Mouse (Mus musculus): ENCODE measurements at regions not wholly inside any gene's neighbourhood (a gene's known extent, or its start where the extent isn't known, plus 50 kb on each side); places are given as distances from the start of the nearest gene placed in this dataset.

DNA sequence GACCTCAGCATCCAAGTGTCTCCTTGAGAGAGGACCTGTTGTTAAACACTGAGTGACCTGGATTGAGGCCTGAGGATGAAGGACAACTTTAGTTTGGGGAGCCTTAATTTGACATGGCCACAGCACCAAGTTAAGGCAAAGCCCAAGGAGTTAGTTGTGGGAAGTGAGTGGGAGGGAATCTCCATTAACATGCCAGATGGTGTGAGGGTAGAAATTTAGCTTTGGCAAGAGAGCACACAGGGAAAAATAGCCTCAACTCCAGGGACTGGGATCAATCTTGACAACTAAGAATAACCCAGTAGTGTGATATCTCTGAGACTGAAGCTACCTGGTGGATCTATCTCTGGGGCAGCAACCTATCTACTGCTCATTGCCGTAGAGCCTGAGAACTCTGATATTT lies 105.4 kb downstream of the Ahr start:
- Histone ChIP-seq H3K4me3 (ENCODE audit: insufficient read depth, low read length) (no peak overlapping the region), H3K27ac (ENCODE audit: insufficient read depth, low read length) (no peak overlapping the region), H3K4me1 (ENCODE audit: control insufficient read depth, insufficient read depth, low read length) (no peaks in the 10 kb centered on the region; the same call in 1 of the 2 replicates)
- no peak for TF ChIP-seq POLR2A (IDR thresholded peaks at IDR 0.05; ENCODE audit: extremely low read depth, insufficient read depth, low read length)
- no peak for TF ChIP-seq CTCF (IDR thresholded peaks at IDR 0.05; ENCODE audit: extremely low read depth, insufficient read depth, low read length)

DNA sequence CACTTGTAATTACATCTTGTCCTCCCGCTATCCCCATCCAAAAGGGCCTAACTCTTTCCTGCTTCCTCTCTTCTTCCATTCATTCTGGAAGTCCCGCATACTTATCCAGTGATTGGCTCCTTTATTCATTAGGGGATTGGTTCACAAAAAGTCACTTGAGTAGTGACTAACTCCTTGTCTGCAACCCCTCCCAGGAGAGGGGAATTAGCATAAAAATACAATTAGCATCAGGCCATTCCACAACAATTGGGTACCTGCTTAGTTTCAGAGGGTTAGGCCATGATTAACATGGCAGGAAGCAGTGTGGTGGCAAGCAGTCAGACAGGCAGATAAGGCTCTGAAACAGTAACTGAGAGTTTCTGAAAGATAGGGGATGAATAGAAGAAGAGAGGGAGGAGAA lies 115.6 kb downstream of the Ahr start:
- TF ChIP-seq CTCF (IDR thresholded peaks at IDR 0.05; ENCODE audit: extremely low read depth, insufficient read depth, low read length) (no peak), POLR2A (IDR thresholded peaks at IDR 0.05; ENCODE audit: extremely low read depth, insufficient read depth, low read length) (no peak)
- Histone ChIP-seq H3K4me1 (ENCODE audit: control insufficient read depth, insufficient read depth, low read length) (no peaks in the 10 kb centered on the region), H3K4me3 (ENCODE audit: insufficient read depth, low read length) (no peak overlapping the region)

DNA sequence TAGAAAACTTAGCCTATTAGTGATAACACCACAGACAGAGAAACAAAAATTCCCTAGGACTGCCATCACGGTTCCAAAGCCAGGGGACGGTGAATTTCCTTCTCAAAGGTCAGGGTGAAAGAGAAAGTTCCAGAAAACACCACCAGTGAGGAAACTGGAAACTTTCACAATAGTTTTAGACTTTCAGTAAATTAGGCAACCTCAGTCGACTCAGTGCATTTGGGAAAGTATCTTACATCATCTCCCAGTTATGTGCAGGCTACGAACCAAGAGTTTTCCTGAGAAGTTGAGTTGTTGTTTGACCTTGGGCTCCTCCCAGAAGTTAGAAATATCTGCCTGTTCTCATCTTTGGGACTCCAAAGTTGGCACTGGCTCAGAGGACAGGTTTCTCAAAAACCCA lies 116.9 kb downstream of the Ahr start:
- H3K4me3 ChIP-seq (ENCODE audit: insufficient read depth, low read length) = no peak overlapping the region
- H3K27ac ChIP-seq (ENCODE audit: insufficient read depth, low read length) = no peak overlapping the region
- TF ChIP-seq CTCF (IDR thresholded peaks at IDR 0.05; ENCODE audit: extremely low read depth, insufficient read depth, low read length) (no peak), POLR2A (IDR thresholded peaks at IDR 0.05; ENCODE audit: extremely low read depth, insufficient read depth, low read length) (no peak)
- no peaks in the 10 kb centered on the region for H3K4me1 ChIP-seq (ENCODE audit: control insufficient read depth, insufficient read depth, low read length)

More for the DNA sequence above, 115.6 kb downstream of the Ahr start:
- no peak overlapping the region for H3K27ac ChIP-seq (ENCODE audit: insufficient read depth, low read length)

DNA sequence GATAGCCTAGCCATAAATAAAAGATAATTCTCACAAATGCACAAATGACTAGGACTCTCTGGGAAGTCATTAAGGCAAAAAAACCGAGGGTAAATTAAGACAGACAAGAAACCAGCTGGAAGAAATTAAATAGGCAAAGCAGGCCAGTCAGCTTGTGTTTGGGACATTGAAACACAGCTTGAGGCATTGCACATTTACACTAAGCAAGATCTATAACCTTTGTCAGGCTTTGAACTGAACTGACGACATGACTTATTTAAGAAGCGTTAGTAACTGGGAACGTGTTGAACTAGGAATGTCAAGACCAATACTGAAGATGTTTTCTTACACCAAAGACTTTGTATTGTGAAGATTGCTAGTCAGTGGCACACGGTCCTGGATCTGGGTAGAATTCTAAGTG lies 118.3 kb downstream of the Ahr start:
- no peak overlapping the region for H3K4me3 ChIP-seq (ENCODE audit: insufficient read depth, low read length)
- H3K4me1 ChIP-seq (ENCODE audit: control insufficient read depth, insufficient read depth, low read length) = no peaks in the 10 kb centered on the region
- TF ChIP-seq CTCF (IDR thresholded peaks at IDR 0.05; ENCODE audit: extremely low read depth, insufficient read depth, low read length) (no peak), POLR2A (IDR thresholded peaks at IDR 0.05; ENCODE audit: extremely low read depth, insufficient read depth, low read length) (no peak)
- H3K27ac ChIP-seq (ENCODE audit: insufficient read depth, low read length) = no peak overlapping the region

DNA sequence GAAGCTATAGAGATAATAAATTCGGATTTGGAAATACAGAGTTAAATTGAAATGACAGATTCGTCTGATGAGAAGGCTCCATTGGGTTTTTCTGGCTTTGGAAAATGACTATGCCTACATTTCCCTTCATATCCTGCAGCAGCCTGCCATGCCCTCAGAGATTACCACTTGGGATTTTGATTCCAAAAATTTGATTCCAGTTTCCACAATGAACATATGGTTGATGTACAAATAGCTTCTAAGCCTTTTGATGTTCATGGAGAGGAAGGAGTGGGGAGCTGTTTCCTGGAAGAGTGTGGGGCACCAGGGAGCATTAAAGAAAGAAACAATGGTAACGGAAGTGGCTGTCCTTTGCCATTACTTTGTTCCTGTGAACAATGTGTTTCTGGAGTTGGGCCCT lies 122.1 kb downstream of the Ahr start:
- TF ChIP-seq POLR2A (IDR thresholded peaks at IDR 0.05; ENCODE audit: extremely low read depth, insufficient read depth, low read length) (no peak), CTCF (IDR thresholded peaks at IDR 0.05; ENCODE audit: extremely low read depth, insufficient read depth, low read length) (no peak)
- Histone ChIP-seq H3K4me3 (ENCODE audit: insufficient read depth, low read length) (no peak overlapping the region), H3K4me1 (ENCODE audit: control insufficient read depth, insufficient read depth, low read length) (no peaks in the 10 kb centered on the region), H3K27ac (ENCODE audit: insufficient read depth, low read length) (no peak overlapping the region)

DNA sequence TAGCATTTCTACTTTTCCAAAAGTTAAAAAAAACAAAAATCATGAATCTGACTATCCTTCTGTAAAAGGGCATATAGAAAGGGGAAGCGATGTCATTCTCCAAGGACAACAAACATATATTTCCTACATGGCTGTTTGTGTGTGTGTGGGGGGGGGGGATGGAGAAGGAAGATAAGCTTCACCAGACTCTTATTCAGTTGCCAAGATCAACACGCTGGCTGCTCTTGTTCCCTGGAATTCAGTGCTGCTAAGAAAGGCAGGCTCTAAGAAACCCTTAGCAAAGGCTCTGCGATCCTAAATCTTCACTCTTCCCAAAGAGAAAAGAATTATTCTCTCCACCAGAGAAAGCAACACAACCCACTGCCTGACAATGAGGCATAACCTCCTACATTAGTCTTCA lies 126.4 kb downstream of the Ahr start:
- no peak for TF ChIP-seq POLR2A (IDR thresholded peaks at IDR 0.05; ENCODE audit: extremely low read depth, insufficient read depth, low read length)
- Histone ChIP-seq H3K4me3 (ENCODE audit: insufficient read depth, low read length) (no peak overlapping the region), H3K27ac (ENCODE audit: insufficient read depth, low read length) (no peak overlapping the region), H3K4me1 (ENCODE audit: control insufficient read depth, insufficient read depth, low read length) (no peaks in the 10 kb centered on the region)

DNA sequence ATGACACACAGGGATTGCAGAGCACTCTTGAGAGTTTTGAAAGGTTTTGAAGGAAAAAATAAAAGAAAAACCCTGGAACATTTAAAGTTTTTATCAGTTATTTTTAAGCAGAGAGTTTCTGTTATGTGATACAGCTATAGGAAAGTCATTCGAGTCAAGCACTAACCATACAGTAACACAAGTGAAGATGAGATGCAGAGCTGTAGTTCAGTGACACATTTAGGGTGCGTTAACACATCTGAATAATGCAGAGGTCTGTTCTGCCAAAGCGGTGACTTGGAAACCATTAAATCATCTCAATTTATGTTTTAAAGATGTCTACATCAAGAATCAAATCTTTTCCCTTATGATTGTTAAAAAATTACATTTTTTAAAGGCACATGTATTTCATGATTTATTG lies 126.8 kb downstream of the Ahr start:
- no peak overlapping the region for H3K27ac ChIP-seq (ENCODE audit: insufficient read depth, low read length)
- no peaks in the 10 kb centered on the region for H3K4me1 ChIP-seq (ENCODE audit: control insufficient read depth, insufficient read depth, low read length)
- H3K4me3 ChIP-seq (ENCODE audit: insufficient read depth, low read length) = no peak overlapping the region
- TF ChIP-seq CTCF (IDR thresholded peaks at IDR 0.05; ENCODE audit: extremely low read depth, insufficient read depth, low read length) (no peak), POLR2A (IDR thresholded peaks at IDR 0.05; ENCODE audit: extremely low read depth, insufficient read depth, low read length) (no peak)

DNA sequence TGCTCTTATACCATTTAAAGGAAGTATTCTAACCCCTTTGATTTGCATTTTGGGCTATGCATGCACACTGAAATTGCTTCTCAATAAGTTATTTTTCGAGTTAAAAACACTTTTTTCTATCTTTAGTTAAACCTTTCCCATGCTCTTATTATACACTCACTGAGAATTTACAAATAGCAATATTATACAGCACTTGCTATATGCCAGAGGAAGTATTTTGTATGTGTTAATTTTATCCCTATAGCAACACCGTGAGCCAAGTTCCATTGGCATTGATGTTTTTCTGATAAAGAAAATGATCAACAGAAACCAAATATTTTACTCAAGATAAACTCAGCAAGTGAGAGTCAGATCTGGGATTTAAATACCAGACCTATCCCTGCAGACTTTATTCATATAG lies 133.0 kb downstream of the Ahr start:
- Histone ChIP-seq H3K4me3 (ENCODE audit: insufficient read depth, low read length) (no peak overlapping the region), H3K27ac (ENCODE audit: insufficient read depth, low read length) (no peak overlapping the region), H3K4me1 (ENCODE audit: control insufficient read depth, insufficient read depth, low read length) (no peaks in the 10 kb centered on the region)
- TF ChIP-seq POLR2A (IDR thresholded peaks at IDR 0.05; ENCODE audit: extremely low read depth, insufficient read depth, low read length) = no peak
- TF ChIP-seq CTCF (IDR thresholded peaks at IDR 0.05; ENCODE audit: extremely low read depth, insufficient read depth, low read length) = no peak

DNA sequence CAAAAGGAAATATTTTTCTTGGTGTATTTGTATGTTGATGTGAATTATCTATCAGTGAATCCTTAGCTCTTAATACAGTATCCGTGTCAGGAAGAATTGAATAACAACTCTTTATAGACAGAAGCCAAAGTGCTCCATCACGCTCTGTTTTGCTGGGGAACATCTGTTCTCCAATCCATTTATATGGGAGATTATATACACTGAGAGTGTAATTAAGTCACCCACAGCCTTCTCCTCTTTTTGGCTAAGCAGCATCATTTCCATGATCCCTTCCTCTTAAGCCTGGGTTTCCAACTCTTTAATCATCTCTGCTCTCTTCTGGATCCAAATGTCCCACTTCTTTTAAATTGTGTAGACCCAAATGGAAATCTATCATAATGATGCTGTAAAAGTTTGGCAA lies 133.6 kb downstream of the Ahr start:
- Histone ChIP-seq H3K4me1 (ENCODE audit: control insufficient read depth, insufficient read depth, low read length) (no peaks in the 10 kb centered on the region), H3K27ac (ENCODE audit: insufficient read depth, low read length) (no peak overlapping the region), H3K4me3 (ENCODE audit: insufficient read depth, low read length) (no peak overlapping the region)
- TF ChIP-seq POLR2A (IDR thresholded peaks at IDR 0.05; ENCODE audit: extremely low read depth, insufficient read depth, low read length) (no peak), CTCF (IDR thresholded peaks at IDR 0.05; ENCODE audit: extremely low read depth, insufficient read depth, low read length) (no peak)

DNA sequence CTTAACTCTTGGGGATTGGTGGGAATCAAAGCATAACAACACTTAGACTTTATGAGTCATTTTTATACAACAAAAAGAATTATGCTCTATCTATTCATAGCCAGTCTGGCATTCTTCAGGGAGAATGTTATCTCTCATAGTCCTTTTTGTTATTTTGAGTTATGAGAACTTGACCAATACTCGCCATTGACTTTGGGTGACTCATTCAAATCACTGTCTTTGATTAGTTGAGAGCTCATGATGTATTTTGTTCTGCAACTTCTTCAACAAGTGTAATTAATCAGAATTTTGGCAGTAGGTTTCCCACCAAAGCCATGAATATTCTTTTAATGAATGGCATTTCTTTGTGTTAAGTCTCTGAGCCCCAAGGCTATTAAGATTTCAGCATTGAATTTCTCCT lies 139.6 kb downstream of the Ahr start:
- Histone ChIP-seq H3K27ac (ENCODE audit: insufficient read depth, low read length) (no peak overlapping the region), H3K4me1 (ENCODE audit: control insufficient read depth, insufficient read depth, low read length) (peaks cover 1% of the 10 kb centered on the region; the same call in 1 of the 2 replicates), H3K4me3 (ENCODE audit: insufficient read depth, low read length) (no peak overlapping the region)
- TF ChIP-seq CTCF (IDR thresholded peaks at IDR 0.05; ENCODE audit: extremely low read depth, insufficient read depth, low read length) (no peak), POLR2A (IDR thresholded peaks at IDR 0.05; ENCODE audit: extremely low read depth, insufficient read depth, low read length) (no peak)

DNA sequence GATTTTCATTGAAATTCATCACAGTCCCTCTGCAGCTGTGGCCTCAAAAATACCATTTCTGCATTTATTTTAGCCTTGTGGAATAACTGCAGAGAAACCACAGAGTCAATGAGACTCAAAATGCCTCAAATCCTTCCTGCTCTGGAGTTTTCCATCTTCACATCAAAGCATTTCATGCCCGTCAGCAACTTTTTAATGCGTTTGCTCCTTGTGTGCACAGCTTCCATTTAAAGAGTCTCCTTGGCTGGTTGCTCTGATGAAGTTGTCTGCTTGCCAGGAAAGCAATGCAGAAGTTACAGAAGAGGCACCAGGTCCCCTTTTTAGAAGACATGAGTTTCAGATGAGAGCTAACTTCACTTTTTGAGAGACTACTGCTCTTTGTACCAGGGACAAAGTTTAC lies 142.7 kb downstream of the Ahr start:
- H3K4me1 ChIP-seq (ENCODE audit: control insufficient read depth, insufficient read depth, low read length) = peaks cover 1% of the 10 kb centered on the region; the same call in 1 of the 2 replicates
- no peak overlapping the region for H3K4me3 ChIP-seq (ENCODE audit: insufficient read depth, low read length)
- no peak for TF ChIP-seq POLR2A (IDR thresholded peaks at IDR 0.05; ENCODE audit: extremely low read depth, insufficient read depth, low read length)
- 0 out of 2 replicates have a peak overlapping the region, but pooled peaks have one; percentile 35 for H3K27ac ChIP-seq (ENCODE audit: insufficient read depth, low read length)

All from cortical plate, adult 2 months (tissue).